Mouse (Mus musculus): ENCODE data around the gene Lmntd1. TPM values are rescaled to one million over a fixed set of nuclear protein-coding genes. Genes with fewer than 3 reads are reported as not detected.

Lmntd1 gene
- polyA plus RNA-seq, 1 experiment from 2014 or later = 1.3 TPM

GRCm38 (mm10) chr6:145387378-145387777, 226.7 kb downstream of the Lmntd1 start:
- Histone ChIP-seq H3K36me3 (ENCODE audit: control insufficient read depth, insufficient read depth, low read length) (no peaks in the 10 kb centered on the region), H3K9me3 (ENCODE audit: control insufficient read depth, low read length) (no peaks in the 10 kb centered on the region), H3K27ac (replicated peaks; ENCODE audit: low read depth, low read length) (no peak overlapping the region), H3K27me3 (ENCODE audit: control insufficient read depth, insufficient read depth, low read length) (no peaks in the 10 kb centered on the region), H3K9ac (replicated peaks; ENCODE audit: low read length) (no peak overlapping the region), H3K4me2 (ENCODE audit: low read length) (no peak overlapping the region), H3K4me1 (ENCODE audit: control insufficient read depth, insufficient read depth, low read length) (peaks cover 7% of the 10 kb centered on the region), H3K4me3 (replicated peaks; ENCODE audit: low read depth, low read length) (no peak overlapping the region)
- 62% methylated on average over 6 of the region's 6 CpGs for WGBS
- DNase-seq (peak; percentile 70), ATAC-seq (ENCODE audit: low FRiP score, low TSS enrichment) (no peak)

- DNase-seq (peak; percentile 38), ATAC-seq (ENCODE audit: low FRiP score, low TSS enrichment) (no peak)
- H3K9ac ChIP-seq (replicated peaks; ENCODE audit: low read length) = no peak overlapping the region
- 68% methylated on average over 12 of the region's 12 CpGs for WGBS
- H3K4me1 ChIP-seq (ENCODE audit: control insufficient read depth, insufficient read depth, low read length) = peaks cover 13% of the 10 kb centered on the region
- no peaks in the 10 kb centered on the region for H3K27me3 ChIP-seq (ENCODE audit: control insufficient read depth, insufficient read depth, low read length)
- H3K36me3 ChIP-seq (ENCODE audit: control insufficient read depth, insufficient read depth, low read length) = no peaks in the 10 kb centered on the region
- H3K4me3 ChIP-seq (replicated peaks; ENCODE audit: low read depth, low read length) = no peak overlapping the region
- H3K27ac ChIP-seq (replicated peaks; ENCODE audit: low read depth, low read length) = no peak overlapping the region
- no peaks in the 10 kb centered on the region for H3K9me3 ChIP-seq (ENCODE audit: control insufficient read depth, low read length)
- no peak overlapping the region for H3K4me2 ChIP-seq (ENCODE audit: low read length)
Measured at GRCm38 (mm10) chr6:145382586-145383380, 231.3 kb downstream of the Lmntd1 start.

GRCm38 (mm10) chr6:145380961-145381360, 233.2 kb downstream of the Lmntd1 start:
- peak; percentile 58 for ATAC-seq (ENCODE audit: low FRiP score, low TSS enrichment)
- Histone ChIP-seq H3K9ac (replicated peaks; ENCODE audit: low read length) (no peak overlapping the region), H3K4me3 (replicated peaks; ENCODE audit: low read depth, low read length) (no peak overlapping the region), H3K27me3 (ENCODE audit: control insufficient read depth, insufficient read depth, low read length) (no peaks in the 10 kb centered on the region), H3K4me2 (ENCODE audit: low read length) (no peak overlapping the region), H3K4me1 (ENCODE audit: control insufficient read depth, insufficient read depth, low read length) (peaks cover 6% of the 10 kb centered on the region; the same call in 1 of the 2 replicates), H3K36me3 (ENCODE audit: control insufficient read depth, insufficient read depth, low read length) (no peaks in the 10 kb centered on the region), H3K9me3 (ENCODE audit: control insufficient read depth, low read length) (no peaks in the 10 kb centered on the region), H3K27ac (replicated peaks; ENCODE audit: low read depth, low read length) (0 out of 2 replicates have a peak overlapping the region, but pooled peaks have one; percentile 20)
- peak; percentile 57 for DNase-seq
- 50% methylated on average over 8 of the region's 8 CpGs for WGBS

- H3K4me2 ChIP-seq (ENCODE audit: low read length) = no peak overlapping the region
- no peaks in the 10 kb centered on the region for H3K36me3 ChIP-seq (ENCODE audit: control insufficient read depth, insufficient read depth, low read length)
- H3K27ac ChIP-seq (replicated peaks; ENCODE audit: low read depth, low read length) = 0 out of 2 replicates have a peak overlapping the region, but pooled peaks have one; percentile 32
- no peak overlapping the region for H3K9ac ChIP-seq (replicated peaks; ENCODE audit: low read length)
- H3K9me3 ChIP-seq (ENCODE audit: control insufficient read depth, low read length) = no peaks in the 10 kb centered on the region
- peaks cover 6% of the 10 kb centered on the region; the same call in 1 of the 2 replicates for H3K4me1 ChIP-seq (ENCODE audit: control insufficient read depth, insufficient read depth, low read length)
- no peaks in the 10 kb centered on the region for H3K27me3 ChIP-seq (ENCODE audit: control insufficient read depth, insufficient read depth, low read length)
- H3K4me3 ChIP-seq (replicated peaks; ENCODE audit: low read depth, low read length) = no peak overlapping the region
- WGBS = 36% methylated on average over 6 of the region's 6 CpGs
- peak; percentile 32 for DNase-seq
- ATAC-seq (ENCODE audit: low FRiP score, low TSS enrichment) = no peak
Measured at GRCm38 (mm10) chr6:145379175-145379574, 234.9 kb downstream of the Lmntd1 start.

- no peak overlapping the region for H3K4me3 ChIP-seq (replicated peaks; ENCODE audit: low read depth, low read length)
- H3K4me2 ChIP-seq (ENCODE audit: low read length) = no peak overlapping the region
- peaks cover 6% of the 10 kb centered on the region; the same call in 1 of the 2 replicates for H3K4me1 ChIP-seq (ENCODE audit: control insufficient read depth, insufficient read depth, low read length)
- H3K36me3 ChIP-seq (ENCODE audit: control insufficient read depth, insufficient read depth, low read length) = no peaks in the 10 kb centered on the region
- DNase-seq (no peak), ATAC-seq (ENCODE audit: low FRiP score, low TSS enrichment) (no peak)
- no peaks in the 10 kb centered on the region for H3K27me3 ChIP-seq (ENCODE audit: control insufficient read depth, insufficient read depth, low read length)
- H3K27ac ChIP-seq (replicated peaks; ENCODE audit: low read depth, low read length) = no peak overlapping the region
- no peaks in the 10 kb centered on the region for H3K9me3 ChIP-seq (ENCODE audit: control insufficient read depth, low read length)
- H3K9ac ChIP-seq (replicated peaks; ENCODE audit: low read length) = no peak overlapping the region
- WGBS = 78% methylated on average over 4 of the region's 4 CpGs
Measured at GRCm38 (mm10) chr6:145378689-145379088, 235.4 kb downstream of the Lmntd1 start.

- ATAC-seq (ENCODE audit: low FRiP score, low TSS enrichment) = no peak
- 74% methylated on average over 2 of the region's 2 CpGs for WGBS
- Histone ChIP-seq H3K36me3 (ENCODE audit: control insufficient read depth, insufficient read depth, low read length) (no peaks in the 10 kb centered on the region), H3K4me1 (ENCODE audit: control insufficient read depth, insufficient read depth, low read length) (0 out of 2 replicates have a peak, but pooled peaks cover 3% of the 10 kb centered on the region), H3K4me2 (ENCODE audit: low read length) (no peak overlapping the region), H3K27ac (replicated peaks; ENCODE audit: low read depth, low read length) (no peak overlapping the region), H3K9me3 (ENCODE audit: control insufficient read depth, low read length) (no peaks in the 10 kb centered on the region), H3K9ac (replicated peaks; ENCODE audit: low read length) (no peak overlapping the region), H3K27me3 (ENCODE audit: control insufficient read depth, insufficient read depth, low read length) (no peaks in the 10 kb centered on the region), H3K4me3 (replicated peaks; ENCODE audit: low read depth, low read length) (no peak overlapping the region)
- DNase-seq = no peak
Measured at GRCm38 (mm10) chr6:145374372-145374771, 239.7 kb downstream of the Lmntd1 start.

GRCm38 (mm10) chr6:145373712-145374221, 240.4 kb downstream of the Lmntd1 start:
- H3K4me3 ChIP-seq (replicated peaks; ENCODE audit: low read depth, low read length) = no peak overlapping the region

GRCm38 (mm10) chr6:145372066-145372465, 242.1 kb downstream of the Lmntd1 start:
- 73% methylated on average over 2 of the region's 2 CpGs for WGBS
- H3K27me3 ChIP-seq (ENCODE audit: control insufficient read depth, insufficient read depth, low read length) = no peaks in the 10 kb centered on the region
- H3K4me1 ChIP-seq (ENCODE audit: control insufficient read depth, insufficient read depth, low read length) = no peaks in the 10 kb centered on the region
- no peak overlapping the region for H3K27ac ChIP-seq (replicated peaks; ENCODE audit: low read depth, low read length)
- DNase-seq = no peak
- ATAC-seq (ENCODE audit: low FRiP score, low TSS enrichment) = no peak
- no peak overlapping the region for H3K4me3 ChIP-seq (replicated peaks; ENCODE audit: low read depth, low read length)
- H3K4me2 ChIP-seq (ENCODE audit: low read length) = no peak overlapping the region
- no peak overlapping the region for H3K9ac ChIP-seq (replicated peaks; ENCODE audit: low read length)
- no peaks in the 10 kb centered on the region for H3K9me3 ChIP-seq (ENCODE audit: control insufficient read depth, low read length)
- no peaks in the 10 kb centered on the region for H3K36me3 ChIP-seq (ENCODE audit: control insufficient read depth, insufficient read depth, low read length)

More at GRCm38 (mm10) chr6:145373712-145374221, 240.4 kb downstream of the Lmntd1 start:
- no peak overlapping the region for H3K27ac ChIP-seq (replicated peaks; ENCODE audit: low read depth, low read length)
- no peaks in the 10 kb centered on the region for H3K36me3 ChIP-seq (ENCODE audit: control insufficient read depth, insufficient read depth, low read length)
- ATAC-seq (ENCODE audit: low FRiP score, low TSS enrichment) (no peak), DNase-seq (no peak)
- no peak overlapping the region for H3K9ac ChIP-seq (replicated peaks; ENCODE audit: low read length)
- no peaks in the 10 kb centered on the region for H3K9me3 ChIP-seq (ENCODE audit: control insufficient read depth, low read length)
- no peak overlapping the region for H3K4me2 ChIP-seq (ENCODE audit: low read length)
- WGBS = 34% methylated on average over 7 of the region's 7 CpGs
- no peaks in the 10 kb centered on the region for H3K27me3 ChIP-seq (ENCODE audit: control insufficient read depth, insufficient read depth, low read length)
- H3K4me1 ChIP-seq (ENCODE audit: control insufficient read depth, insufficient read depth, low read length) = no peaks in the 10 kb centered on the region

GRCm38 (mm10) chr6:145371586-145371985, 242.5 kb downstream of the Lmntd1 start:
- no peak overlapping the region for H3K27ac ChIP-seq (replicated peaks; ENCODE audit: low read depth, low read length)
- DNase-seq (no peak), ATAC-seq (ENCODE audit: low FRiP score, low TSS enrichment) (no peak)
- WGBS = 95% methylated on average over 4 of the region's 4 CpGs
- H3K9ac ChIP-seq (replicated peaks; ENCODE audit: low read length) = no peak overlapping the region
- H3K4me1 ChIP-seq (ENCODE audit: control insufficient read depth, insufficient read depth, low read length) = no peaks in the 10 kb centered on the region
- no peak overlapping the region for H3K4me3 ChIP-seq (replicated peaks; ENCODE audit: low read depth, low read length)
- H3K36me3 ChIP-seq (ENCODE audit: control insufficient read depth, insufficient read depth, low read length) = no peaks in the 10 kb centered on the region
- H3K27me3 ChIP-seq (ENCODE audit: control insufficient read depth, insufficient read depth, low read length) = no peaks in the 10 kb centered on the region
- H3K4me2 ChIP-seq (ENCODE audit: low read length) = no peak overlapping the region
- no peaks in the 10 kb centered on the region for H3K9me3 ChIP-seq (ENCODE audit: control insufficient read depth, low read length)
